Mouse (Mus musculus) intestine, postnatal 0 days (tissue): ENCODE data around the gene Eomes. TPM values are rescaled to one million over a fixed set of nuclear protein-coding genes. Genes with fewer than 3 reads are reported as not detected.

Source experiments
- ATAC-seq: fragments of 200-750 bp; cut with Nextera tagmentation; 2 replicates; pipeline ENCODE4 v1.8.0; 2017; ENCODE audit warnings: mild to moderate bottlenecking, moderate TSS enrichment, moderate library complexity
- H3K27ac ChIP-seq: fragments of 300-500 bp; sonication (generic); 2 replicates; pipeline ENCODE4 v1.5.1; 2014; ENCODE audit warnings: mild to moderate bottlenecking, low read depth, low read length, moderate library complexity
- H3K27me3 ChIP-seq: fragments of 300-500 bp; sonication (generic); replicated peaks from 2 replicates; pipeline ENCODE4 v1.6.1; 2014; ENCODE audit warnings: low read length, mixed read lengths; ENCODE audit not compliant: control insufficient read depth, insufficient read depth
- H3K36me3 ChIP-seq: fragments of 300-500 bp; sonication (generic); 2 replicates; pipeline ENCODE4 v1.6.1; 2014; ENCODE audit warnings: mild to moderate bottlenecking, moderate library complexity; ENCODE audit not compliant: control insufficient read depth, insufficient read depth
- H3K4me1 ChIP-seq: fragments of 300-500 bp; sonication (generic); replicated peaks from 2 replicates; pipeline ENCODE4 v1.6.1; 2014; ENCODE audit warnings: antibody characterized with exemption, low read length, mixed read lengths; ENCODE audit not compliant: control insufficient read depth, insufficient read depth
- H3K4me2 ChIP-seq: fragments of 300-500 bp; sonication (generic); replicated peaks from 2 replicates; pipeline ENCODE4 v1.6.1; 2014; ENCODE audit warnings: low read depth, mild to moderate bottlenecking, moderate library complexity
- H3K4me3 ChIP-seq: fragments of 300-500 bp; sonication (generic); 2 replicates; pipeline ENCODE4 v1.5.1; 2014; ENCODE audit warnings: low read depth, low read length
- H3K9ac ChIP-seq: fragments of 300-500 bp; sonication (generic); 2 replicates; pipeline ENCODE4 v1.6.1; 2014; ENCODE audit warnings: mild to moderate bottlenecking, low read depth, low read length
- H3K9me3 ChIP-seq: fragments of 300-500 bp; sonication (generic); 2 replicates; pipeline ENCODE4 v1.6.1; 2016; ENCODE audit warnings: mixed run types; ENCODE audit not compliant: control insufficient read depth
- CTCF ChIP-seq: sonication (generic); IDR thresholded peaks from 2 replicates; pipeline ENCODE4 v1.5.1; 2016; ENCODE audit warnings: low read depth, mild to moderate bottlenecking, control low read depth, antibody characterized with exemption, moderate library complexity
- WGBS: fragments of 180-500 bp; shearing (Covaris S2); extraction: QIAGEN DNeasy Blood & Tissue Kit; methylation state at CpG from one replicate; pipeline ENCODE4 v1.1.7; 2014; 5-methylcytosine and 5-hydroxymethylcytosine counted together
- polyA plus RNA-seq: library from polyadenylated mRNA; unstranded; fragments of >200 nt; fragmentation: Nextera tagmentation; extraction: Ambion mirVana; gene quantifications from 2 replicates; pipeline ENCODE4 v1.2.1, GENCODE M21; 2015

Eomes gene
- polyA plus RNA-seq, 1 experiment from 2014 or later = not detected

- no peak overlapping the region for H3K9ac ChIP-seq
- no peaks in the 10 kb centered on the region; the same call in 1 of the 2 replicates for H3K4me1 ChIP-seq
- no peak overlapping the region for H3K27ac ChIP-seq
- peaks cover 92% of the 10 kb centered on the region for H3K27me3 ChIP-seq
- no peak for TF ChIP-seq CTCF
- 71% methylated on average over 10 of the region's 10 CpGs for WGBS
- no peaks in the 10 kb centered on the region for H3K9me3 ChIP-seq
- H3K4me3 ChIP-seq = no peak overlapping the region
- H3K4me2 ChIP-seq = no peak overlapping the region
- no peak for ATAC-seq
- no peaks in the 10 kb centered on the region for H3K36me3 ChIP-seq
These were observed 4.2 kb downstream of the Eomes start for GRCm38 (mm10) chr9:118482210-118482609.

GRCm38 (mm10) chr9:118486361-118487095 lies 8.5 kb downstream of the Eomes start:
- Histone ChIP-seq H3K36me3 (no peaks in the 10 kb centered on the region), H3K27ac (no peak overlapping the region), H3K9ac (no peak overlapping the region), H3K4me2 (no peak overlapping the region), H3K9me3 (no peaks in the 10 kb centered on the region), H3K4me1 (no peaks in the 10 kb centered on the region; the same call in 1 of the 2 replicates), H3K4me3 (no peak overlapping the region), H3K27me3 (peaks cover 61% of the 10 kb centered on the region)
- no peak for TF ChIP-seq CTCF
- WGBS = 7% methylated on average over 32 of the region's 32 CpGs
- no peak for ATAC-seq

- Histone ChIP-seq H3K27me3 (peaks cover 56% of the 10 kb centered on the region), H3K4me3 (no peak overlapping the region), H3K9me3 (no peaks in the 10 kb centered on the region), H3K36me3 (no peaks in the 10 kb centered on the region), H3K4me2 (no peak overlapping the region), H3K9ac (no peak overlapping the region), H3K4me1 (no peaks in the 10 kb centered on the region; the same call in 1 of the 2 replicates), H3K27ac (no peak overlapping the region)
- TF ChIP-seq CTCF = no peak
- 8% methylated on average over 9 of the region's 9 CpGs for WGBS
- no peak for ATAC-seq
These were observed 9.0 kb downstream of the Eomes start for GRCm38 (mm10) chr9:118487096-118487395.

- Histone ChIP-seq H3K9me3 (no peaks in the 10 kb centered on the region), H3K36me3 (no peaks in the 10 kb centered on the region), H3K4me1 (no peaks in the 10 kb centered on the region; the same call in 1 of the 2 replicates), H3K4me3 (peak overlapping the region; percentile 36), H3K27me3 (peaks cover 52% of the 10 kb centered on the region), H3K27ac (no peak overlapping the region), H3K4me2 (peak overlapping the region; percentile 70), H3K9ac (no peak overlapping the region)
- ATAC-seq = no peak
- no peak for TF ChIP-seq CTCF
- WGBS = 1% methylated on average over 22 of the region's 22 CpGs
These were observed 9.6 kb downstream of the Eomes start for GRCm38 (mm10) chr9:118487636-118488035.

GRCm38 (mm10) chr9:118488138-118488895 lies 10.3 kb downstream of the Eomes start:
- no peak overlapping the region for H3K9ac ChIP-seq

GRCm38 (mm10) chr9:118488896-118489578 lies 11.0 kb downstream of the Eomes start:
- H3K4me2 ChIP-seq = peak overlapping the region; percentile 70
- no peaks in the 10 kb centered on the region; the same call in 1 of the 2 replicates for H3K4me1 ChIP-seq
- no peak for TF ChIP-seq CTCF
- peak overlapping the region; percentile 36 for H3K4me3 ChIP-seq
- no peak overlapping the region for H3K9ac ChIP-seq
- ATAC-seq = no peak
- H3K27ac ChIP-seq = no peak overlapping the region
- WGBS = 5% methylated on average over 20 of the region's 20 CpGs
- H3K36me3 ChIP-seq = no peaks in the 10 kb centered on the region
- no peaks in the 10 kb centered on the region for H3K9me3 ChIP-seq
- H3K27me3 ChIP-seq = peaks cover 43% of the 10 kb centered on the region

More at GRCm38 (mm10) chr9:118488138-118488895, 10.3 kb downstream of the Eomes start:
- no peak for ATAC-seq
- under 1% methylated on average over 28 of the region's 28 CpGs for WGBS
- Histone ChIP-seq H3K4me1 (no peaks in the 10 kb centered on the region; the same call in 1 of the 2 replicates), H3K9me3 (no peaks in the 10 kb centered on the region), H3K27ac (no peak overlapping the region), H3K4me3 (peak overlapping the region; percentile 36), H3K27me3 (peaks cover 46% of the 10 kb centered on the region), H3K36me3 (no peaks in the 10 kb centered on the region), H3K4me2 (peak overlapping the region; percentile 70)
- TF ChIP-seq CTCF = peak; percentile 56
